Mouse (Mus musculus) limb, embryonic 13.5 days (tissue): ENCODE data around the gene Hhat. TPM values are rescaled to one million over a fixed set of nuclear protein-coding genes. Genes with fewer than 3 reads are reported as not detected.
A peak's percentile ranks its signal among the peaks of the same experiment; 100 is the strongest.

Experiments
- ATAC-seq: fragments of 200-750 bp; cut with Nextera tagmentation; 2 replicates; pipeline ENCODE4 v1.8.0; 2017; ENCODE audit warnings: low read depth, moderate number of reproducible peaks, moderate TSS enrichment; ENCODE audit not compliant: low FRiP score
- H3K27ac ChIP-seq: fragments of 300-500 bp; sonication (generic); 2 replicates; pipeline ENCODE4 v1.5.1; 2015; ENCODE audit warnings: inconsistent platforms, mild to moderate bottlenecking, moderate library complexity
- H3K27me3 ChIP-seq: fragments of 300-500 bp; sonication (generic); 2 replicates; pipeline ENCODE4 v1.6.1; 2015; ENCODE audit warnings: mild to moderate bottlenecking, inconsistent platforms
- H3K36me3 ChIP-seq: fragments of 300-500 bp; sonication (generic); 2 replicates; pipeline ENCODE4 v1.6.1; 2015; ENCODE audit warnings: inconsistent platforms, mild to moderate bottlenecking, moderate library complexity
- H3K4me1 ChIP-seq: fragments of 300-500 bp; sonication (generic); 2 replicates; pipeline ENCODE4 v1.6.1; 2015; ENCODE audit warnings: inconsistent platforms
- H3K4me2 ChIP-seq: fragments of 300-500 bp; sonication (generic); replicated peaks from 2 replicates; pipeline ENCODE4 v1.6.1; 2015; ENCODE audit warnings: inconsistent platforms, mild to moderate bottlenecking, moderate library complexity
- H3K4me3 ChIP-seq: fragments of 300-500 bp; sonication (generic); 2 replicates; pipeline ENCODE4 v1.5.1; 2015; ENCODE audit warnings: moderate library complexity, mild to moderate bottlenecking, inconsistent platforms
- H3K9ac ChIP-seq: fragments of 300-500 bp; sonication (generic); 2 replicates; pipeline ENCODE4 v1.6.1; 2015; ENCODE audit warnings: mild to moderate bottlenecking, inconsistent platforms
- H3K9me3 ChIP-seq: fragments of 300-500 bp; sonication (generic); 2 replicates; pipeline ENCODE4 v1.6.1; 2016; ENCODE audit warnings: inconsistent platforms
- WGBS: fragments of 180-500 bp; shearing (Covaris S2); methylation state at CpG from one replicate; pipeline ENCODE4 v1.1.7; 2015; 5-methylcytosine and 5-hydroxymethylcytosine counted together
- polyA plus RNA-seq: library from polyadenylated mRNA; unstranded; fragments of >200 nt; fragmentation: Nextera tagmentation; extraction: Ambion mirVana; gene quantifications from 2 replicates; pipeline ENCODE4 v1.2.1, GENCODE M21; 2015

The Hhat gene
- polyA plus RNA-seq, 1 experiment from 2014 or later = 10.6 TPM

DNA sequence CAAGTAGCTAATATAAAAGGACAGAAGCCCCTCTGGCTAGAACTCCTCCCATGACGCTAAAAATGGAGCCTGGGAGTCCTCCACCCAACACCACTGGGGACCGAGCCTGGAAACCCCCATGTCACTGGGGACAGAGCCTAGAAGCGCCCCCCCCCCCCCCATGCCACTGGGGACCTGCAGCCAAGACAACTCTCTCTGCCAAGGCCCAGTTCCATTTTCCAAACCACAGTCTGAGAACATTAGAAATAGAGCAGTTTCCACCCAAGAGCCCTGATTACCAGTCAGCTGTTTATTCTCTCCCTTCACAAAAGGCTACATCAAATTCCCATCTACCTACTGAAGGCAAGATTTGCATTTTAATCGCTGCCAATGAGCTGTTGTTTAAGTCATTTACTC, 21.0 kb downstream of the Hhat start:
- Histone ChIP-seq H3K27ac (no peak overlapping the region), H3K36me3 (no peaks in the 10 kb centered on the region), H3K4me3 (no peak overlapping the region), H3K27me3 (no peaks in the 10 kb centered on the region), H3K9me3 (no peaks in the 10 kb centered on the region), H3K9ac (no peak overlapping the region), H3K4me2 (no peak overlapping the region), H3K4me1 (peaks cover 20% of the 10 kb centered on the region)
- no peak for ATAC-seq
- 49% methylated on average over 4 of the region's 4 CpGs for WGBS

DNA sequence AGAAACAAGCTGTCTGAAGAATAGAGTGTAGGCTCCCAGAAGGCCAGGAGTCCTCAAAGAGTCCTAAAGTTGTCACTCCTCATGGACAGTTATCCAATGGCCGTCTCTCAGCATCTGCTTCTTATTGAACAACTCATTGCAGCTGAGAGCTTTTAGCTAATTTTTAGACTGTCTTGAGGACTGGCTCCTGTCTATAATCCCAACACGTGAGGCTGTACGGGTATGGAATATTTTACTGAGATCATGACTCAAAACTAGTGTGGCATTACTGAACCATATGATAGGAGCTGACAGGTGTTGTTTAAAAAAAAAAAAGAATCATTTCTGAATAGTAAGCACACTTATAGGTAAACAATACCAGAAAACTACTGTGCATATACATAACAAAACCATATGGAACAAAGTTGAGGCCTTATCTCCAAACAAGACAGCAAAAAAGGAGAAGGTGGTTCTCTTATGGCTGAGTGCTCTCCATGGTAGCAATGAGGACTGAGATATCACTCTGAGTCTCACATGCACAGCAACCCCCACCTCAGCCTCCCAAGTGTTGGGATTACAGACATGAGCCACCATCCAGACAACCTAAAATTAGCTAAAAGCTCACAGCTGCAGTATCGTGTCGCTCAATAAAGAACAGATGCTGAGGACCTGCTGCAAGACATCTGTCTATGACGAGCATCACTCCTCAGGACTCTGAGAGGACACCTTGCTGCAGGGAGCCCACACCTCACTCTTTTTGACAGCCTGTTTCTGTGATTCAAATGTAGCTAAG, 21.6 kb downstream of the Hhat start:
- Histone ChIP-seq H3K9ac (no peak overlapping the region), H3K36me3 (no peaks in the 10 kb centered on the region), H3K9me3 (no peaks in the 10 kb centered on the region), H3K4me3 (no peak overlapping the region), H3K4me1 (peaks cover 20% of the 10 kb centered on the region), H3K27me3 (no peaks in the 10 kb centered on the region), H3K4me2 (no peak overlapping the region), H3K27ac (no peak overlapping the region)
- ATAC-seq = no peak
- 50% methylated on average over 6 of the region's 6 CpGs for WGBS

DNA sequence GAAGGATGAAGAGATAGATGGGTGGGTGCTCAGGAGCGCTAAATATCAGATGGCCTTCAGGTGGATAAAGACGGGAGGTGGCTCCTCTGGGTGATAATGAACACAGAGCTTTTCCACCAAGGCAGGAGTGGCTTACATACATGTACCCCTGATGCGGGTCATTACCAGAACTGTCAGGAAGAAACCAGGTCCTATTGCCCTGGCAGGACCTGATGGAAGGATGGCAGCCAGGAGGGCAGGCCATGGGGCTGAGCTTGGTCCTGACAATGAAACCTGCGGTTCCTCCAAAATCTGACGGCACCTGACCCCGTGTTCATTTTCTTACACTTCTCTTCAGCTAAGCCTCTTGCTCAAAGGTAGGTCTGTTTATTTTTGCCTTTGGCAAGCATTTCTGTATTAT, 24.8 kb downstream of the Hhat start:
- Histone ChIP-seq H3K9me3 (no peaks in the 10 kb centered on the region), H3K4me2 (no peak overlapping the region), H3K36me3 (peaks cover 10% of the 10 kb centered on the region; the same call in 1 of the 2 replicates), H3K4me3 (no peak overlapping the region), H3K27me3 (no peaks in the 10 kb centered on the region), H3K9ac (no peak overlapping the region), H3K4me1 (peaks cover 8% of the 10 kb centered on the region), H3K27ac (no peak overlapping the region; the same call in 1 of the 2 replicates)
- WGBS = 69% methylated on average over 6 of the region's 6 CpGs
- no peak for ATAC-seq

DNA sequence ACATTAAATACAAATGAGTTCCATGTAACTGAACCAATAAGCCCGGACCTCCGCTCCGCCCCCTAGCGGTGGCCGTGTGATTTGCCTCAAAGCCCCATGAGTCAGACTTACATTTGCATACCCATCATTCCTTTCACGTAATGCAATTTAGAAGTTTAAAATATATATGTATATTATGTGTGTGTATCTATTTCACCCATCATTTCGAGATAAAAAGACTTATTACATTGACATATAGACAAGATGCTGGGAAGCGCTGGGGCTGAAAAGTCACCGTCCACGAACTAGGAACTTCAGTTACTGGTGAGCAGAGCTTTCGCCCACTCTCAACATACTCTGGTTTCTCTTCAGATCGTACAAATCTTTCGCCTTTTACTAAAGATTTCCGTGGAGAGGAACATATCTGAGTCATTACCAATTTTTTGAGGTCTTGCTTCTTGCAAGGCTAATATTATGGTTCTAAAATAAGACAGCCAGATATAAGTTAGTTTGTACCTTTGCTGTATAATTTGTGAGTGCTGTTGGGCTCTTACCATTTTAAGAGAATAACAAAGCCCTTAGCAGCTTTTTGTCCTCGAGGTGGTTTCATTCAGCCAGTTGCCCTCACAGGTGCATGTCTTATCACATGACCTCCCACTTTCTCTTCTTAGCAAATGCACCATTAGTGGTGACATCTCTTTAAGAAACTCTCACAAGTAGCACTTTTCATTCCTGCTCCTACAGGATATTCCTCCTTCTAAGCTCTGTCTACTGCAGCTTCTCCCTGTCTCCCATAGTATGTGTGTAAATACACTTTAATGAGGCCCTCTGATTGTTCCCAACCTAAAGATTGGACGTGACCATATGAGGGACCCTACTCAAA, 25.6 kb downstream of the Hhat start:
- no peak overlapping the region; the same call in 1 of the 2 replicates for H3K27ac ChIP-seq
- H3K4me3 ChIP-seq = no peak overlapping the region
- peaks cover 8% of the 10 kb centered on the region for H3K4me1 ChIP-seq
- peaks cover 10% of the 10 kb centered on the region for H3K36me3 ChIP-seq
- no peaks in the 10 kb centered on the region for H3K9me3 ChIP-seq
- ATAC-seq = no peak
- no peak overlapping the region for H3K4me2 ChIP-seq
- WGBS = 8% methylated on average over 16 of the region's 16 CpGs
- no peak overlapping the region for H3K9ac ChIP-seq
- H3K27me3 ChIP-seq = no peaks in the 10 kb centered on the region

DNA sequence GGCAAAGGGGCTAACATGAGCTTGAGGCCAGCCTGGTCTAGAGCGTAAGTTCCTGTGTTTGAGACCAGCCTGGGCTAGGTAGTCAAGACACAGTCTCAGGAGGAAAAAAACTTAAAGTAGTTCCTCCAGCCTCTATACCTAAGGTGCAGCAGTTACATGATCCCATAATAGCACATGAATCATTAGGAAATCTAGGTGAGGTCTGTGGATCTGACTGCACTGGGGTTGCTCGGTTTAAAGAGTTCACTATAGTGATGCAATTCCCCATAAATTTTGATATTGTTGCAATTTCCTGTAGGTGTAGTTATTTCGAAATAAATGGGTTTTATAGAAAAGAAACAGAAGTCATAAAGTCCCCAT, 26.2 kb downstream of the Hhat start:
- Histone ChIP-seq H3K4me1 (peaks cover 5% of the 10 kb centered on the region), H3K9ac (no peak overlapping the region), H3K4me3 (no peak overlapping the region), H3K36me3 (peaks cover 10% of the 10 kb centered on the region), H3K9me3 (no peaks in the 10 kb centered on the region), H3K27ac (no peak overlapping the region), H3K4me2 (no peak overlapping the region), H3K27me3 (no peaks in the 10 kb centered on the region)
- WGBS = 40% methylated on average over 3 of the region's 3 CpGs
- ATAC-seq = peak; percentile 38; the same call in 1 of the 2 replicates

DNA sequence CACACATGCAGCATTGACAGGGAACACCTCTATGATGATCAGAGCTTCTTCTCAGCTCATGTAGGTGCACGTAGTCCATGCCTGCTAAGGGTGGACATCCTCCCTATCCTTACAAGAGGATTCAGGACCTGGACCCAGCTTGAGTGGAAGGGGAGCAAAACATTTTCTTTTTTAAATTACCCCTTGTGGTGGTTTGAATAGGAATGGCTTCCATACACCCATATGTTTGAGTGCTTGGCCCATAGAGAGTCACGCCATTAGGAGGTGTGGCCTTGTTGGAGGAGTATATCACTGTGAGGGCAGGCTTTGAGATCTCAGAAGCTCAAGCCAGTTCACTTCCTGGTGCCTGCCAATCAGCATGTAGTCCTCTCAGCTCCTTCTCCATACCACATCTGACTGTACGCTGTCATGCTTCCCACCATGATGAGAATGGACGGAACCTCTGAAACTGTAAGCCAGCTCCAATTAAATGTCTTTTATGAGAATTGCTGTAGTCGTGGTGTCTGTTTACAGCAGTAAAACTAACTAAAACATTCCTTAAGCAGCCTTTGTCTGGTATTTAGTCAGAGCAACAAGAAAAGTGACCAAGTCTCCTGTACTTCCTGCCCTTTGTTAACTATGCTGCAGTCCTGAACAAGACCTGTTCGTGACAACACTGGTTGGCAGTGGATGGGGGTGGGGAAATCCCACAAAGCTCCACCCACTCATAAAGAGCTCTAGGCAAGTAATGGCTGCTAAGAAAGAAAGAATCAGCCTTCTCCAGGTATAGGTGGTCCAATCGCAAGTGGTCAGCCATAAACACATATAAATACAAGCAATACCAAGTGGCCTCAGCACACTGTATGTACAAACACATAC, 28.4 kb downstream of the Hhat start:
- Histone ChIP-seq H3K4me3 (no peak overlapping the region), H3K27me3 (no peaks in the 10 kb centered on the region), H3K9ac (no peak overlapping the region), H3K36me3 (peaks cover 10% of the 10 kb centered on the region), H3K4me2 (no peak overlapping the region), H3K27ac (no peak overlapping the region; the same call in 1 of the 2 replicates), H3K4me1 (peaks cover 12% of the 10 kb centered on the region), H3K9me3 (no peaks in the 10 kb centered on the region)
- ATAC-seq = no peak
- 62% methylated on average over 7 of the region's 7 CpGs for WGBS

DNA sequence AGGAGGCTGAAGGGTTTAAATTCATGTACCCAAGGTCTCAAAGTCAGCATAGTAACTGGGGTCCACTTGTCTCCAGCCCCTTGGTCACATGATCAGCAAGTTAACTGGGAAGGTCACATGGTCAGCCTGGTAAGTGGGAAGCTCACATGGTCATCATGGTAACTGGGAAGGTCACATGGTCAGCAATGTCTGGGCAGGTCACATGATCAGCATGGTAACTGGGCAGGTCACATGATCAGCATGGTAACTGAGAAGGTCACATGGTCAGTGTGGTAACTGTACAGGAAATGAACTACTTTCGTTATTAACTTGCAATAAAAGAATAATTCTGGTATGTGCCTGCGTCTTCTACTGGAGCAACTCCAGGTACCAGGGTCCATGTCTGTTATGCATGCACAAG, 29.1 kb downstream of the Hhat start:
- H3K27me3 ChIP-seq = no peaks in the 10 kb centered on the region
- H3K4me1 ChIP-seq = peaks cover 18% of the 10 kb centered on the region
- H3K9ac ChIP-seq = no peak overlapping the region
- no peaks in the 10 kb centered on the region for H3K9me3 ChIP-seq
- H3K4me3 ChIP-seq = no peak overlapping the region
- peaks cover 10% of the 10 kb centered on the region for H3K36me3 ChIP-seq
- 92% methylated on average over 2 of the region's 2 CpGs for WGBS
- ATAC-seq = no peak
- no peak overlapping the region for H3K27ac ChIP-seq
- H3K4me2 ChIP-seq = no peak overlapping the region

DNA sequence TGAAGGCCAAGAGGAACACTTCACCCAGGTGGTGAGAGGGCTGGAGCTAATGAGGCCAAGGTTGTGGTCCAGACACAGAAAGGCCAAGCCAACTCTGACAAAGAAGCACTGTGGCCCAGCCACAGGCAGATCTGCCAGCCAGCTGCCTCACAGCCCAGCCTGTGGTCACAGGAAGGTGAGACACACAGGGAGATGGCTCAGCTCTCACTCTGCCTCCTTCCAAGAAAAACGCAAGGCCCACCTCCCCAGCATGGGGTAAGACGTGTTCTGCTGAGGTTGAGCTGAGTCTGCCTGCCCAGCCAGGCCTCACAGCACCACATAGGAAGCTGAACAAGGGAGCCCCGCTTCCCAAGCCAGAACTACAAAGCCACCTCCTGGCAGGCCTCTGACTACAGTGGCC, 34.5 kb downstream of the Hhat start:
- 37% methylated on average over 3 of the region's 3 CpGs for WGBS
- H3K9ac ChIP-seq = no peak overlapping the region

DNA sequence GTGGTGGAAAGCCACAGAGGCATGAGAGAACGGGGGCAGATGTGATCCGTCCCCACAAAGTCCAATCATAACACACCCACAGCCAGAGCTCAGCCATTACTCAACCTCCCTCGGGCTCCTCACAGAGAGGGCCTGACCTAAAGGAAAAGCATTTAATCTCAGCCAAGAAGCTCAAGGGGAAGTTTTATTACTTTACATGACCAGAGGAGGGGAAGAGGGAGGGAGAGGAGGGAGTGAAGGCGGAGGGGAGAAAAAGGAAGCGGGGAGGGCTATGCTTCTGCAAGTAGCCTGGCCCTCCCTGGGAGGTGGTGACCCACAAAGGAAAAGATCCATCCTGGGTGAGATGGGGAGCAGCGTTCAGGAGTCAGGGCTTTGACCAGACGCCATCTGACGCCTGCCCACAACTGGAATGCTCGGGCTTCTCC, 35.0 kb downstream of the Hhat start:
- Histone ChIP-seq H3K27me3 (no peaks in the 10 kb centered on the region), H3K9ac (no peak overlapping the region), H3K36me3 (no peaks in the 10 kb centered on the region; the same call in 1 of the 2 replicates), H3K4me1 (peaks cover 39% of the 10 kb centered on the region), H3K27ac (peak overlapping the region; percentile 89), H3K4me3 (no peak overlapping the region), H3K4me2 (peak overlapping the region; percentile 30), H3K9me3 (no peaks in the 10 kb centered on the region)
- 26% methylated on average over 9 of the region's 9 CpGs for WGBS
- ATAC-seq = peak; percentile 78

More for the DNA sequence above, 34.5 kb downstream of the Hhat start:
- peaks cover 3% of the 10 kb centered on the region; the same call in 1 of the 2 replicates for H3K36me3 ChIP-seq
- H3K27me3 ChIP-seq = no peaks in the 10 kb centered on the region
- H3K9me3 ChIP-seq = no peaks in the 10 kb centered on the region
- no peak overlapping the region for H3K4me3 ChIP-seq
- H3K27ac ChIP-seq = peak overlapping the region; percentile 89
- peak; percentile 77 for ATAC-seq
- peaks cover 34% of the 10 kb centered on the region for H3K4me1 ChIP-seq
- no peak overlapping the region; the same call in 1 of the 2 replicates for H3K4me2 ChIP-seq

DNA sequence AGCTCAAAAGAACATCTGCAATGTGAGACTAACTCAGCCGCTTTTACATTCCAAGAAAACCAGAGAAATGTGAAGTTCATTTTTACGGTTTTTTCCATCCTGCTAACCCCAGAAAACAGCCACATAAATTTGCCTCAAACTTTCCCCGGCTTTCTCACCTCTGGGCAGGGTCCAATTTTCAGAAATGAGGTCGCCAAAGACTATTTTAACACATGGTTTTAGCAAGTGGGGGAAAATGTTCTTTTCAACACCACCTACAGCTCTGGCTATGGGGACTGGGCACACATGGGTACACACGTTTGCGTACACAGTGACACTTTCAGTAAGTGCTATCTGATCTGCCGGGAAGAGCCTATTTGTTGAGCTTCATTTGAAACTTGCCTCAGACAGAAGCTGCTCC, 40.5 kb downstream of the Hhat start:
- WGBS = 31% methylated on average over 7 of the region's 7 CpGs
- no peaks in the 10 kb centered on the region for H3K27me3 ChIP-seq
- ATAC-seq = peak; percentile 17; the same call in 1 of the 2 replicates
- H3K9ac ChIP-seq = no peak overlapping the region
- no peak overlapping the region for H3K4me2 ChIP-seq
- H3K27ac ChIP-seq = peak overlapping the region; percentile 87
- H3K36me3 ChIP-seq = no peaks in the 10 kb centered on the region
- no peak overlapping the region for H3K4me3 ChIP-seq
- H3K9me3 ChIP-seq = no peaks in the 10 kb centered on the region
- H3K4me1 ChIP-seq = peaks cover 27% of the 10 kb centered on the region

DNA sequence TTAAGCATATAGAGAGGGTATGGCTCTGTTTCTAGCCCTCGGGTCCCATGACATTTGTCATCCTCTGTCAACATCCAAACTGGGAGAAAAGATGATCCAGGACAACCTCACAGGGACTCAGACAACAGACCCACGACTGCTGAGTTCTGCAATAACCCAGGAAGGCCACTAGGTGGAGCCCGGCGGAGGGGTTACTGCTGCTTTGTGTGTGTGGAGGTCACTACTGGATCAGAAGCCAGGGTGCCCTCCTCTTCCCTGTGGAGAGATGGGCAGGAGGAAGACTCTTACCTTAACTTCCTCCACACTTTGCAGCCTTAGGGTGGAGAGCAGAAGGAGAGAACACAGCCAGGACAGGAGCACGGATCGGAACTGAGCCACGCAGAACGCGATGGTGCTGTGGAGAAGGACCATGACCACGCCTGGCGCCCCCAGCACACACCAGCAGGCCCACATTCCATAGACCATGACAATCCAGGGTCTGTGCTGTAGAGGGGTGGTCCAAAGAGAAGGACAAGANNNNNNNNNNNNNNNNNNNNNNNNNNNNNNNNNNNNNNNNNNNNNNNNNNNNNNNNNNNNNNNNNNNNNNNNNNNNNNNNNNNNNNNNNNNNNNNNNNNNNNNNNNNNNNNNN, 43.9 kb downstream of the Hhat start:
- H3K36me3 ChIP-seq = no peaks in the 10 kb centered on the region
- H3K27me3 ChIP-seq = no peaks in the 10 kb centered on the region
- H3K4me3 ChIP-seq = no peak overlapping the region
- H3K9ac ChIP-seq = 0 out of 2 replicates have a peak overlapping the region, but pooled peaks have one; percentile 5
- H3K4me2 ChIP-seq = no peak overlapping the region
- H3K4me1 ChIP-seq = peaks cover 20% of the 10 kb centered on the region
- ATAC-seq = peak; percentile 46; the same call in 1 of the 2 replicates
- H3K9me3 ChIP-seq = no peaks in the 10 kb centered on the region
- H3K27ac ChIP-seq = no peak overlapping the region
- 48% methylated on average over 11 of the region's 11 CpGs for WGBS
